Mouse (Mus musculus) neural tube, embryonic 13.5 days (tissue): Measurements from ENCODE around the gene Nelfcd. TPM values are rescaled to one million over a fixed set of nuclear protein-coding genes. Genes with fewer than 3 reads are reported as not detected.

Source experiments
- ATAC-seq: fragments of 200-750 bp; cut with Nextera tagmentation; 2 replicates; pipeline ENCODE4 v1.8.0; 2017; ENCODE audit warnings: low read depth, mild to moderate bottlenecking, moderate TSS enrichment, moderate library complexity
- H3K27ac ChIP-seq: fragments of 300-500 bp; sonication (generic); replicated peaks from 2 replicates; pipeline ENCODE4 v1.5.1; 2015; ENCODE audit warnings: moderate library complexity, mild to moderate bottlenecking, inconsistent platforms
- H3K27me3 ChIP-seq: fragments of 300-500 bp; sonication (generic); 2 replicates; pipeline ENCODE4 v1.6.1; 2015; ENCODE audit warnings: mild to moderate bottlenecking, inconsistent platforms
- H3K36me3 ChIP-seq: fragments of 300-500 bp; sonication (generic); 2 replicates; pipeline ENCODE4 v1.6.1; 2015; ENCODE audit warnings: mild to moderate bottlenecking, inconsistent platforms
- H3K4me1 ChIP-seq: fragments of 300-500 bp; sonication (generic); replicated peaks from 2 replicates; pipeline ENCODE4 v1.6.1; 2015; ENCODE audit warnings: inconsistent platforms
- H3K4me2 ChIP-seq: fragments of 300-500 bp; sonication (generic); 2 replicates; pipeline ENCODE4 v1.6.1; 2015; ENCODE audit warnings: inconsistent platforms, mild to moderate bottlenecking, moderate library complexity
- H3K4me3 ChIP-seq: fragments of 300-500 bp; sonication (generic); 2 replicates; pipeline ENCODE4 v1.5.1; 2015; ENCODE audit warnings: mild to moderate bottlenecking, inconsistent platforms
- H3K9ac ChIP-seq: fragments of 300-500 bp; sonication (generic); 2 replicates; pipeline ENCODE4 v1.6.1; 2015; ENCODE audit warnings: moderate library complexity, mild to moderate bottlenecking, inconsistent platforms
- H3K9me3 ChIP-seq: fragments of 300-500 bp; sonication (generic); 2 replicates; pipeline ENCODE4 v1.6.1; 2016; ENCODE audit warnings: inconsistent platforms
- WGBS: fragments of 180-500 bp; shearing (Covaris S2); methylation state at CpG from one replicate; pipeline ENCODE4 v1.1.7; 2015; 5-methylcytosine and 5-hydroxymethylcytosine counted together
- polyA plus RNA-seq: library from polyadenylated mRNA; unstranded; fragments of >200 nt; fragmentation: Nextera tagmentation; extraction: Ambion mirVana; gene quantifications from 2 replicates; pipeline ENCODE4 v1.2.1, GENCODE M21; 2015

Nelfcd gene
- 97.4 and 100 TPM in 2 replicates for polyA plus RNA-seq

- Histone ChIP-seq H3K9ac (peak within 1 kb of the TSS; percentile 89), H3K4me3 (peak within 1 kb of the TSS; percentile 92), H3K4me2 (peak within 1 kb of the TSS; percentile 87), H3K27ac (no peak within 1 kb of the TSS), H3K9me3 (no peaks in the 10 kb centered on the region), H3K27me3 (no peaks in the 10 kb centered on the region), H3K4me1 (peaks cover 13% of the 10 kb centered on the region), H3K36me3 (peaks cover 14% of the 10 kb centered on the region)
- 1% methylated on average over 40 of the region's 40 CpGs for WGBS
- ATAC-seq: peak; percentile 94
These were observed at the start of gene Nelfcd for GRCm38 (mm10) chr2:174415731-174416310. Nelfcd (plus strand) TSS chr2:174415804.

- WGBS: 88% methylated on average over 10 of the region's 10 CpGs
These were observed 49.0 kb upstream of the Nelfcd start for GRCm38 (mm10) chr2:174366571-174366970.

DNA sequence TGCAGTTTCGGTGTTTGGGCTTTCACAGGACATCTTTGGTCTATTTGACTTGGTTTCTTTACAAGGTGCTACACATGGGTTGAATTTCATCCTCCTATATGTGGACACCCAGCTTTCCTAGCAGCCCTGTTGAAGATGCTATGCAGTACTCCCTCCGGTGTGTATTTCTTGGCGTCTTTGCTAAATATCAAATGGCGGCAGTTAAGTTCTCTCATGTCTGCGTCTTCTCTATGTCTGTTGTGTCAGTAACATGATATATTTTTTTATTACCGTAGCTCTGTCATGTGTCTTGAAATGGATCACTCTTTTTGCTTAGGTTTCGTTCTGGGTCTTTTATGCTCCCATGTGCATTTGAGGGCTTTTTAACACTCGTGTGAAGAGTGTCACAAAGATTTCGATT is 34.6 kb upstream of the Nelfcd start:
- Histone ChIP-seq H3K4me1 (no peaks in the 10 kb centered on the region), H3K4me3 (no peak overlapping the region), H3K9me3 (no peaks in the 10 kb centered on the region), H3K4me2 (no peak overlapping the region), H3K9ac (no peak overlapping the region), H3K36me3 (no peaks in the 10 kb centered on the region), H3K27me3 (no peaks in the 10 kb centered on the region), H3K27ac (no peak overlapping the region)
- ATAC-seq: no peak
- 91% methylated on average over 9 of the region's 9 CpGs for WGBS

More at GRCm38 (mm10) chr2:174366571-174366970, 49.0 kb upstream of the Nelfcd start:
- Histone ChIP-seq H3K9me3 (no peaks in the 10 kb centered on the region), H3K27ac (no peak overlapping the region), H3K9ac (no peak overlapping the region), H3K4me1 (no peaks in the 10 kb centered on the region), H3K36me3 (no peaks in the 10 kb centered on the region), H3K4me3 (no peak overlapping the region), H3K4me2 (no peak overlapping the region), H3K27me3 (no peaks in the 10 kb centered on the region)
- no peak for ATAC-seq

DNA sequence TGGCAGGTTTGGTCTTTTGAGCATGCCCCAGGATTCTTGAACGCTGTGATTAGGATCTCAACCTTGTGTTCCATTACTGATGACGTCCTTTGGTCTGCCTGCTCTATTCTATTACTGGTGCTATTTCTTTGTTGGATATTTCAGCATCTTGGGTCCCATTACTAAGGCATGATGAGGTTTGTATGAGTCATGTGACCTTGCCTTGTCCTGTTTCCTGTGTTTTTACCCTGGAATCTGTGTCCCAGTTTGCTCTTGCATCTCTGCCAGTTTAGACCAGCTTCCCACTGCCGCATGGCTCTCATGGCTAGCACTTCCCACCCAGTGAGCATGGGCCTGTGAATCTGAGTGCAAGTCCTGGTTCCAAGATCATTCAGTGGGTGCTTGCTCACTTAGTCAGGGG is 23.7 kb upstream of the Nelfcd start:
- WGBS: 93% methylated on average over 3 of the region's 3 CpGs
- Histone ChIP-seq H3K27me3 (no peaks in the 10 kb centered on the region), H3K9ac (no peak overlapping the region), H3K4me2 (no peak overlapping the region), H3K4me3 (no peak overlapping the region), H3K9me3 (peaks cover 6% of the 10 kb centered on the region; the same call in 1 of the 2 replicates), H3K4me1 (no peaks in the 10 kb centered on the region), H3K27ac (no peak overlapping the region), H3K36me3 (no peaks in the 10 kb centered on the region)
- ATAC-seq: no peak

- H3K36me3 ChIP-seq: no peaks in the 10 kb centered on the region
- ATAC-seq: no peak
- no peak overlapping the region for H3K9ac ChIP-seq
- H3K27me3 ChIP-seq: no peaks in the 10 kb centered on the region
- no peak overlapping the region for H3K4me2 ChIP-seq
- H3K27ac ChIP-seq: no peak overlapping the region
- 66% methylated on average over 9 of the region's 9 CpGs for WGBS
- peaks cover 6% of the 10 kb centered on the region; the same call in 1 of the 2 replicates for H3K9me3 ChIP-seq
- H3K4me1 ChIP-seq: no peaks in the 10 kb centered on the region
- no peak overlapping the region for H3K4me3 ChIP-seq
These were observed 23.1 kb upstream of the Nelfcd start for GRCm38 (mm10) chr2:174392554-174392953.

DNA sequence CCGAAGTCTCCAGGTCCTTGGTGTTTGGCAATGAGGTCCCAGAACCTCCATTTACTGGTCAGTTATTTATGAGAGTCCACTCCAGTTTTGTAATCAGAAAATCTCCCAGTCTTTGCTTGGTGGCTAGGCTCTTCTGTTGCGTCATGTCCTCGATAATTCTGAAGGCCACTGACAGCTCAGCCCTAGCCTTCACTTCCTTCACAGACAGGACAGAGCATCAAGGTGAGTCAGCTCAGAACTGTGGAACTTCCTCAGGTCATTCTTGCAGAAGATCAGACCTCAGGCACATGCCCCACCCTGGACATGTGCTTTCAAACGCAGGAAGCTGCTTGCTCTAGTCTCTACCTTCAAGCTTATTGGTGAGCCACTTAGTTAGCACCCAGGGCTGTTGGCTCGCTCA is 22.2 kb upstream of the Nelfcd start:
- Histone ChIP-seq H3K27ac (no peak overlapping the region), H3K9ac (no peak overlapping the region), H3K4me2 (no peak overlapping the region), H3K36me3 (no peaks in the 10 kb centered on the region), H3K9me3 (peaks cover 6% of the 10 kb centered on the region; the same call in 1 of the 2 replicates), H3K4me3 (no peak overlapping the region), H3K27me3 (no peaks in the 10 kb centered on the region), H3K4me1 (no peaks in the 10 kb centered on the region)
- 80% methylated on average over 5 of the region's 5 CpGs for WGBS
- no peak for ATAC-seq

DNA sequence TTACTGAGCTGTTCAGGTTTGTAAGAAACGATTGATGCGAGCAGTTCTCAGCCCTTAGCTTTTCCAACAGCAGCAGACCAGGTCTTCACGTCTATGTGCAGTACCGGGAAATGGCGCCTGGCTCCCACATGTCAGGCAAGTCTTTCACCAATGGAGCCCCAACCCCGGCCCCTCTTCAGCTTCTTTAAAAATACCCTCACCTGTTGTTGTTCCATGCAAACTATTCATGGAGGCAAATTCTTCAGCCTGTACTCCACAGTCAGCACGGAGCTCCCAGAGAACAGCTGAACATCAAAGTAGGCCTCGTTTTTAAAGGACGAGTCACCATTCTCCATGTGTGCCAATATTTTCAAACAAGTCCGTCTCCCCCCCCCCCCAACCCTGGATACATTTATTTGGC is 19.0 kb upstream of the Nelfcd start:
- H3K9me3 ChIP-seq: no peaks in the 10 kb centered on the region
- H3K36me3 ChIP-seq: no peaks in the 10 kb centered on the region
- H3K27ac ChIP-seq: no peak overlapping the region
- no peak overlapping the region for H3K9ac ChIP-seq
- H3K27me3 ChIP-seq: no peaks in the 10 kb centered on the region
- 90% methylated on average over 10 of the region's 10 CpGs for WGBS
- H3K4me3 ChIP-seq: no peak overlapping the region
- H3K4me2 ChIP-seq: no peak overlapping the region
- ATAC-seq: no peak
- no peaks in the 10 kb centered on the region for H3K4me1 ChIP-seq

DNA sequence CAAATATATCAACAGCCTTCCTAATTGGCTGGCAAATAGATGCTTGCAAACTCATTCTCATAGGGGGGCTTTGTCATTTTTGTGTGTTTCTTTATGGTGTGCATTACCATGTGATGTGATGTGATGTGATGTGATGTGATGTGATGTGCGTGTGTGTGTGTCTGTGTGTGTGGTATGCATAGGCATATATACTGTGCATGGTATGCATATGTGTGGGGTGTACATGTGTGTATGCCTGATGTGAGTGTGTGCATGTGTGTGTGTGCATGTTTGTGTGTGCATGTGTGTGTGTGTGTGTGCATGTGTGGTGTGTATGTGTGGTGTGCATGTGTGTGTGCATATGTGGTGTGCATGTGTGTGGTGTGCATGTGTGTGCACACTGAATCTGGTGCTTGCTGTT is 18.5 kb upstream of the Nelfcd start:
- no peaks in the 10 kb centered on the region for H3K36me3 ChIP-seq
- no peaks in the 10 kb centered on the region for H3K27me3 ChIP-seq
- H3K4me3 ChIP-seq: no peak overlapping the region
- H3K9ac ChIP-seq: no peak overlapping the region
- H3K27ac ChIP-seq: no peak overlapping the region
- no peaks in the 10 kb centered on the region for H3K4me1 ChIP-seq
- H3K9me3 ChIP-seq: no peaks in the 10 kb centered on the region
- ATAC-seq: no peak
- WGBS: 90% methylated on average over 1 of the region's 1 CpGs
- no peak overlapping the region for H3K4me2 ChIP-seq

GRCm38 (mm10) chr2:174397881-174398280 is 17.7 kb upstream of the Nelfcd start:
- WGBS: 90% methylated on average over 6 of the region's 6 CpGs
- Histone ChIP-seq H3K9me3 (no peaks in the 10 kb centered on the region), H3K36me3 (no peaks in the 10 kb centered on the region), H3K27ac (no peak overlapping the region), H3K4me2 (no peak overlapping the region), H3K27me3 (no peaks in the 10 kb centered on the region), H3K9ac (no peak overlapping the region), H3K4me1 (no peaks in the 10 kb centered on the region), H3K4me3 (no peak overlapping the region)
- no peak for ATAC-seq

GRCm38 (mm10) chr2:174400396-174400795 is 15.2 kb upstream of the Nelfcd start:
- Histone ChIP-seq H3K27ac (no peak overlapping the region), H3K4me3 (no peak overlapping the region), H3K9me3 (no peaks in the 10 kb centered on the region), H3K36me3 (no peaks in the 10 kb centered on the region), H3K27me3 (no peaks in the 10 kb centered on the region), H3K9ac (no peak overlapping the region), H3K4me2 (no peak overlapping the region), H3K4me1 (no peaks in the 10 kb centered on the region)
- 83% methylated on average over 4 of the region's 4 CpGs for WGBS
- no peak for ATAC-seq

DNA sequence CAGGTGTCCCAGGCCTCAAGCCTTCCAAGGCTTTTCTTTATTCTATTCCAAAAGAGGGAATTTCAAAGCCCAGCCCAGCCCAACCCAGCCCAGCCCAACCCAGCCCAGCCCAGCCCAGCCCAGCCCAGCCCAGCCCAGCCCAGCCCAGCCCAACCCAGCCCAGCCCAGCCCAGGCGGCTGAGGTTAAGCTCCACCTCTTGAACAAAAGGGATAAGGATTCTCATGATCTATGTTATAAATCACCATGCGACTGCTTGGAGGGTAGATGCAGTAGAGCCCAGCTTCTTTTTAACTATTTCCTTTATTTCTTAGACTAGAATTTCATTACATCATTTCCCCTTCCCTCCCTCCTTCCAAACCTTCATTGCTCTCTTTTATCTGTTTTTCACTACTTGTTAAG is 5.4 kb upstream of the Nelfcd start:
- Histone ChIP-seq H3K27ac (no peak overlapping the region), H3K27me3 (no peaks in the 10 kb centered on the region), H3K9me3 (no peaks in the 10 kb centered on the region), H3K36me3 (no peaks in the 10 kb centered on the region), H3K4me3 (no peak overlapping the region), H3K9ac (no peak overlapping the region), H3K4me2 (no peak overlapping the region), H3K4me1 (no peaks in the 10 kb centered on the region)
- no peak for ATAC-seq
- WGBS: 45% methylated on average over 2 of the region's 2 CpGs

DNA sequence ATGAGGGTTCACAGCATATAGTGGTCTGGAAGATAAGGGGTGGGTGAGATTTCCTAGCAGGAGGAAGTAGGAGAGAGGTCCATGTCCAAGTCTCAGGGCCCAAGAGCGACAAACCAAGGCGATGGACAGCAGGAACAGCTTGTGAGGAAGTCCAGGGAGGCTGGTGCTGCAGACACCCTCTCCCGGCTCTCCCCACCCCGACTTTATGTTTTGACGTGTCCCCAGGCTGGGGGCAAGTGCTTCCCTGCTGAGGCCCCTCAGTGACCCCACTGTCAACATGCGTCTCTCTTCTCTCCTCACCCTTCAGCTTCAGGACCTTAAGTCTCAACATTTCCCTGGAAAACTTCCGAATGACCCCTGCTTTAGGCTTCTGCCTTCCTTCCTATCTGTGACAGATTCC is 2.5 kb upstream of the Nelfcd start:
- H3K9ac ChIP-seq: no peak overlapping the region
- no peak overlapping the region for H3K27ac ChIP-seq
- H3K4me2 ChIP-seq: no peak overlapping the region
- H3K4me3 ChIP-seq: no peak overlapping the region
- no peaks in the 10 kb centered on the region for H3K27me3 ChIP-seq
- 80% methylated on average over 7 of the region's 7 CpGs for WGBS
- no peaks in the 10 kb centered on the region for H3K9me3 ChIP-seq
- peaks cover 13% of the 10 kb centered on the region for H3K4me1 ChIP-seq
- H3K36me3 ChIP-seq: no peaks in the 10 kb centered on the region
- ATAC-seq: no peak
